Mouse (Mus musculus): Measurements from ENCODE around the gene Cdk5rap2.

The Cdk5rap2 gene

GRCm38 (mm10) chr4:70261315-70261714, 148.9 kb downstream of the Cdk5rap2 start:
- no peak for DNase-seq (ENCODE audit: low read depth, low spot score)

GRCm38 (mm10) chr4:70260419-70260807, 149.8 kb downstream of the Cdk5rap2 start:
- DNase-seq (ENCODE audit: low read depth, low spot score) = no peak

- DNase-seq (ENCODE audit: low read depth, low spot score) = peak; percentile 12
Observed at GRCm38 (mm10) chr4:70259726-70260418, 150.4 kb downstream of the Cdk5rap2 start.

- no peak for DNase-seq (ENCODE audit: low read depth, low spot score)
Observed at GRCm38 (mm10) chr4:70258826-70259225, 151.4 kb downstream of the Cdk5rap2 start.

- no peak for DNase-seq (ENCODE audit: low read depth, low spot score)
Observed at GRCm38 (mm10) chr4:70258205-70258604, 152.0 kb downstream of the Cdk5rap2 start.

- DNase-seq (ENCODE audit: low read depth, low spot score) = no peak
Observed at GRCm38 (mm10) chr4:70251782-70252181, 158.5 kb downstream of the Cdk5rap2 start.

- no peak for DNase-seq (ENCODE audit: low read depth, low spot score)
Observed at GRCm38 (mm10) chr4:70245706-70246105, 164.5 kb downstream of the Cdk5rap2 start.

GRCm38 (mm10) chr4:70243561-70244120, 166.6 kb downstream of the Cdk5rap2 start:
- DNase-seq (ENCODE audit: low read depth, low spot score) = no peak

- DNase-seq (ENCODE audit: low read depth, low spot score) = no peak
Observed at GRCm38 (mm10) chr4:70239731-70240130, 170.5 kb downstream of the Cdk5rap2 start.

GRCm38 (mm10) chr4:70238862-70239261, 171.4 kb downstream of the Cdk5rap2 start:
- DNase-seq (ENCODE audit: low read depth, low spot score) = no peak

GRCm38 (mm10) chr4:70232383-70232782, 177.9 kb downstream of the Cdk5rap2 start:
- DNase-seq (ENCODE audit: low read depth, low spot score) = no peak

GRCm38 (mm10) chr4:70229874-70230273, 180.4 kb downstream of the Cdk5rap2 start:
- DNase-seq (ENCODE audit: low read depth, low spot score) = no peak

- DNase-seq (ENCODE audit: low read depth, low spot score) = no peak
Observed at GRCm38 (mm10) chr4:70228350-70228749, 181.9 kb downstream of the Cdk5rap2 start.

- no peak for DNase-seq (ENCODE audit: low read depth, low spot score)
Observed at GRCm38 (mm10) chr4:70227667-70228066, 182.6 kb downstream of the Cdk5rap2 start.

- DNase-seq (ENCODE audit: low read depth, low spot score) = no peak
Observed at GRCm38 (mm10) chr4:70224503-70224902, 185.7 kb downstream of the Cdk5rap2 start.

- DNase-seq (ENCODE audit: low read depth, low spot score) = no peak
Observed at GRCm38 (mm10) chr4:70221878-70222277, 188.4 kb downstream of the Cdk5rap2 start.

- DNase-seq (ENCODE audit: low read depth, low spot score) = peak; percentile 29
Observed at GRCm38 (mm10) chr4:70221370-70221769, 188.9 kb downstream of the Cdk5rap2 start.

GRCm38 (mm10) chr4:70220277-70221180, 189.7 kb downstream of the Cdk5rap2 start:
- peak; percentile 40 for DNase-seq (ENCODE audit: low read depth, low spot score)

GRCm38 (mm10) chr4:70219776-70220175, 190.5 kb downstream of the Cdk5rap2 start:
- DNase-seq (ENCODE audit: low read depth, low spot score) = no peak

- no peak for DNase-seq (ENCODE audit: low read depth, low spot score)
Observed at GRCm38 (mm10) chr4:70185971-70186370, 224.3 kb downstream of the Cdk5rap2 start.
